Mouse (Mus musculus): Measurements from ENCODE around the gene Hdgfl3. TPM values are rescaled to one million over a fixed set of nuclear protein-coding genes. Genes with fewer than 3 reads are reported as not detected.
A peak's percentile ranks its signal among the peaks of the same experiment; 100 is the strongest.

The Hdgfl3 gene
- polyA plus RNA-seq (2012; ENCODE audit: insufficient read depth, insufficient read length, missing spikeins) = 2.6 and 3.1 TPM in 2 replicates

- Histone ChIP-seq H3K4me1 (ENCODE audit: control insufficient read depth, insufficient read depth, insufficient read length, low read length) (no peaks in the 10 kb centered on the region), H3K27ac (replicated peaks; ENCODE audit: low read depth, low read length) (peak within 1 kb of the TSS; percentile 33), H3K4me3 (ENCODE audit: insufficient read depth, low read depth, low read length) (peak within 1 kb of the TSS; percentile 85)
Observed at GRCm38 (mm10) chr7:81934267-81934745, at the start of gene Hdgfl3. TSS of gene Hdgfl3 (minus strand) at chr7:81934473.

GRCm38 (mm10) chr7:81983651-81984050 is 49.4 kb upstream of the Hdgfl3 start:
- Histone ChIP-seq H3K4me3 (ENCODE audit: insufficient read depth, low read depth, low read length) (no peak overlapping the region), H3K27ac (replicated peaks; ENCODE audit: low read depth, low read length) (no peak overlapping the region), H3K4me1 (ENCODE audit: control insufficient read depth, insufficient read depth, insufficient read length, low read length) (no peaks in the 10 kb centered on the region)

GRCm38 (mm10) chr7:81978304-81978703 is 44.0 kb upstream of the Hdgfl3 start:
- no peak overlapping the region for H3K27ac ChIP-seq (replicated peaks; ENCODE audit: low read depth, low read length)
- no peaks in the 10 kb centered on the region for H3K4me1 ChIP-seq (ENCODE audit: control insufficient read depth, insufficient read depth, insufficient read length, low read length)
- no peak overlapping the region for H3K4me3 ChIP-seq (ENCODE audit: insufficient read depth, low read depth, low read length)

DNA sequence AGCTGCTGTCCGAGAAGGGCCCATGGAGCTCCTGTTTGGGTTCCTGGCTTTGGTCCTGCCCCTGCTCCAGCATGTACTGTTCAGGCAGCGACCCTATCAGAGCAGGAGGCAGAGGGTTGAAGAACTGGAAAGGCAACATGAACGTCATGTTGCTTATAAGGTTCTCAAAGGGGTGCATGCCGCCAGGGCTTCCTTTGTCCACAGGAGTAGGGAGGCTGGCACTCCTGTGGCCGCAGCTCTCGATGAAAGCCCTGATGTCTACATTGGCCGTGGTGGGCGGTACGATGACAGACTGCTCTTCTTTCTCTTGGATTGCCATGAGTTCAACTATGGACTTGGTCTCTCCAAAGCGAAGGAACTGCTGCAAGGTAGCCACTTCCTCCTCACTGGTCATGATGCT is 40.3 kb upstream of the Hdgfl3 start:
- Histone ChIP-seq H3K27ac (replicated peaks; ENCODE audit: low read depth, low read length) (no peak overlapping the region), H3K4me1 (ENCODE audit: control insufficient read depth, insufficient read depth, insufficient read length, low read length) (no peaks in the 10 kb centered on the region), H3K4me3 (ENCODE audit: insufficient read depth, low read depth, low read length) (no peak overlapping the region)

GRCm38 (mm10) chr7:81973939-81974338 is 39.7 kb upstream of the Hdgfl3 start:
- Histone ChIP-seq H3K27ac (replicated peaks; ENCODE audit: low read depth, low read length) (no peak overlapping the region), H3K4me1 (ENCODE audit: control insufficient read depth, insufficient read depth, insufficient read length, low read length) (no peaks in the 10 kb centered on the region), H3K4me3 (ENCODE audit: insufficient read depth, low read depth, low read length) (no peak overlapping the region)

DNA sequence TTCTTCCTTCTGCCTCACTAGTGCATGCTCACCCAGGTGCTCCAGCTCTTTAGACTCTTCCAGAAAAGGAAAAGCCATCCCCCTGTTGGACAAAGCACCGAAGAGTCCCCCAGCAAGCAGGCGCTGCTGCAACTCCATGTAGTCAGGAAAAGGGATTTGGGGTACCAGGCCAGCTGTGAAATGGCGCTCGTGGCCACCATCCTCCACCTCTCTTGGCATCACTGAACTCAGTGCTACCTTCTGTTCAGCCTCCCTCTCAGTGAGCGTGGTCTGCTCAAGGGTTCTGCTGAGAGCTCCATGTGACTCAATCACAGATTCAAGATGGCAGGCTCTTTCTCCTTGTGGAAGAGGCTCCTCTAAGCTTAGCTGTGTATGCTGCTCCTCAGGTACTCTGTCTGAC is 39.1 kb upstream of the Hdgfl3 start:
- Histone ChIP-seq H3K4me3 (ENCODE audit: insufficient read depth, low read depth, low read length) (no peak overlapping the region), H3K4me1 (ENCODE audit: control insufficient read depth, insufficient read depth, insufficient read length, low read length) (no peaks in the 10 kb centered on the region), H3K27ac (replicated peaks; ENCODE audit: low read depth, low read length) (no peak overlapping the region)

GRCm38 (mm10) chr7:81968975-81969374 is 34.7 kb upstream of the Hdgfl3 start:
- no peak overlapping the region for H3K4me3 ChIP-seq (ENCODE audit: insufficient read depth, low read depth, low read length)
- H3K4me1 ChIP-seq (ENCODE audit: control insufficient read depth, insufficient read depth, insufficient read length, low read length) = no peaks in the 10 kb centered on the region
- H3K27ac ChIP-seq (replicated peaks; ENCODE audit: low read depth, low read length) = no peak overlapping the region

GRCm38 (mm10) chr7:81968451-81968850 is 34.2 kb upstream of the Hdgfl3 start:
- Histone ChIP-seq H3K4me1 (ENCODE audit: control insufficient read depth, insufficient read depth, insufficient read length, low read length) (no peaks in the 10 kb centered on the region), H3K27ac (replicated peaks; ENCODE audit: low read depth, low read length) (no peak overlapping the region), H3K4me3 (ENCODE audit: insufficient read depth, low read depth, low read length) (no peak overlapping the region)

DNA sequence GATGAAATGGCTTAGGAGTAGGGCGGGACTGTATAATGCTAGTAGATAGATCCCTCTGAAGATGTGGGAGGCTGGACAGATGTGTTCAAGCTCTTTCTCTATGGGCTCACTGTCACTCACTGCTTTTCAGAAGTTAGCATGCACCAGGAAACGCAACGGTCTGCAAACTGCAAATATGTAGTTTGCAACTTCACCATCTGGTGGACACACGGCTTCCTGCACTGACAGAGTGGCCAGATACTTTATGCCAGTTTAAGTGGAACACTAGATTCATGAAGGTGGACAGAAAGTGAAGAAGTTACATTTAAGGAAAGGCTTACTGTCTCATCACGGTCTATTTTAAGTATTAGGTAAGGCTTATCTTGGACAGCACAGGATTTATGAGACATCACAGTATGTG is 31.9 kb upstream of the Hdgfl3 start:
- H3K27ac ChIP-seq (replicated peaks; ENCODE audit: low read depth, low read length) = no peak overlapping the region
- H3K4me1 ChIP-seq (ENCODE audit: control insufficient read depth, insufficient read depth, insufficient read length, low read length) = no peaks in the 10 kb centered on the region
- H3K4me3 ChIP-seq (ENCODE audit: insufficient read depth, low read depth, low read length) = no peak overlapping the region

- Histone ChIP-seq H3K27ac (replicated peaks; ENCODE audit: low read depth, low read length) (no peak overlapping the region), H3K4me1 (ENCODE audit: control insufficient read depth, insufficient read depth, insufficient read length, low read length) (no peaks in the 10 kb centered on the region), H3K4me3 (ENCODE audit: insufficient read depth, low read depth, low read length) (no peak overlapping the region)
Observed at GRCm38 (mm10) chr7:81959704-81960103, 25.4 kb upstream of the Hdgfl3 start.

DNA sequence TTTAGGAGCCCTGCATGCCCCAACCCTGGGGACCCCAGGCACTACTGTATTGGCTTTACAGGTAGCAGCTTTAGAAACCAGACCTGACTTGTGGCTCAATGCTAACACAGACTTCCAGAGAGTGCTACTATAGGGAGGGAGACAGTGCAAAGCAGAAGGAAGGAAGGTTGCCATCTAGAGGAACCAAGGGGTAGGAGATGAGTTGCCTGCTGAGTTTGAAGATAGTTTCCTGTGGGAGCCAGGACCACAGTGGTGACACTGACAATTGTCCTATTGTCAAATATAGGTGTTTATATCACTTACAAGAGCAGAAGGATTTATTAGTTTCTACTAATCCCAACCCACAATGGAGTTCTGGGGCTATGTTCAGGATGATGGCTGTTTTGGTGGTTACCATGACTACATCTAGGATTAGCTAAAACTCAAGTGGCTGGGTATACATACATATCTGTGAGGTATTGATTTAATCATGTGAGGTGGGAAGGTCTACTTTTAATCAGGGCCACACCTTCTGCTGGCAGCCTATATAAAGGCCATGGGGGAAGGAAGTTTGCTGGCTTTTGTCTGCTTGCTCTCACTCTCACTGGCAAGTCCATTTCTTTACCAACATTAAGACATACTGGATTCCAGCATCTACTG is 20.1 kb upstream of the Hdgfl3 start:
- H3K4me1 ChIP-seq (ENCODE audit: control insufficient read depth, insufficient read depth, insufficient read length, low read length) = no peaks in the 10 kb centered on the region
- no peak overlapping the region for H3K4me3 ChIP-seq (ENCODE audit: insufficient read depth, low read depth, low read length)
- no peak overlapping the region for H3K27ac ChIP-seq (replicated peaks; ENCODE audit: low read depth, low read length)

DNA sequence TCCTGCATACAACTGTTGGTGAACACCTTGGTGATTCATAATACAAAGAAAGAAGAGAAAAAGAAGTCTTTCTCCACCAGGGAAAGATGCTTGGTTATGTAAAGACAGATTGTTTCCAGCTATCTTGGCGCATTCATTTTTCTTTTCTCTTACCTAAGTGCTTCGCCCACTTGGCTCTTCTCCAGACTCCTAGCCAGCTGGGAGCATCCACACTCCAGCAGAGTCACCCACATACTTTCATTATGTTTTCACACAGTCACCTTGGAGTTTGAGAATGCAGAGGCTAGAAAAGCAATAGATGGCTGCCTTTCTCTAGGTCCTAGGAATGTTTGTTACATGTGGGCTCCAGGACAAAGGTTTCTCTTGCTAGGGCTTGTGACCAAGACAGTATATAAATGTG is 16.2 kb upstream of the Hdgfl3 start:
- no peak overlapping the region for H3K27ac ChIP-seq (replicated peaks; ENCODE audit: low read depth, low read length)
- no peaks in the 10 kb centered on the region for H3K4me1 ChIP-seq (ENCODE audit: control insufficient read depth, insufficient read depth, insufficient read length, low read length)
- no peak overlapping the region for H3K4me3 ChIP-seq (ENCODE audit: insufficient read depth, low read depth, low read length)

GRCm38 (mm10) chr7:81945398-81945797 is 11.1 kb upstream of the Hdgfl3 start:
- Histone ChIP-seq H3K4me1 (ENCODE audit: control insufficient read depth, insufficient read depth, insufficient read length, low read length) (no peaks in the 10 kb centered on the region), H3K4me3 (ENCODE audit: insufficient read depth, low read depth, low read length) (no peak overlapping the region), H3K27ac (replicated peaks; ENCODE audit: low read depth, low read length) (no peak overlapping the region)

DNA sequence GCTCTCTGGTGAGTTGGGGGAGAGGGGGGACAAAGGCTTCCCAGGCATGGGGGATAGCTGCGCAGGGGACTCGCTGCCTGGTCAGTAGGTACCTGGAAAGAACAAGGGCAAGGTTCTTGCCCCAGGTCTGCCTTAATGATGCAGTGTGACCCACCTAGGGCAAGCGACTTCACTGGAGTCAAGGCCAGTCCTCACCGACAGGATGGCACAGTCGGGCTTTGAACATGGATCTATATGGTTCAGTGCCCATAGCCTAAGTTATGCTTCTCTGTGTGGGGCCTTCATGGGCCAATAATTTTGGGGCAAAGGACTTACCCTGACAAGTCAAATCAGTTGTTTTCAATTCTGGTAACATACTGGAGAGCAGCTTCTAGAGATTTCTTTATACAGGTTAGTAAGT is 533 bp upstream of the Hdgfl3 start:
- Histone ChIP-seq H3K4me1 (ENCODE audit: control insufficient read depth, insufficient read depth, insufficient read length, low read length) (no peaks in the 10 kb centered on the region), H3K4me3 (ENCODE audit: insufficient read depth, low read depth, low read length) (peak overlapping the region; percentile 49; the same call in 1 of the 2 replicates), H3K27ac (replicated peaks; ENCODE audit: low read depth, low read length) (no peak overlapping the region)

GRCm38 (mm10) chr7:81933601-81934266 is 539 bp downstream of the Hdgfl3 start:
- Histone ChIP-seq H3K4me3 (ENCODE audit: insufficient read depth, low read depth, low read length) (peak overlapping the region; percentile 85), H3K27ac (replicated peaks; ENCODE audit: low read depth, low read length) (peak overlapping the region; percentile 33), H3K4me1 (ENCODE audit: control insufficient read depth, insufficient read depth, insufficient read length, low read length) (no peaks in the 10 kb centered on the region)

DNA sequence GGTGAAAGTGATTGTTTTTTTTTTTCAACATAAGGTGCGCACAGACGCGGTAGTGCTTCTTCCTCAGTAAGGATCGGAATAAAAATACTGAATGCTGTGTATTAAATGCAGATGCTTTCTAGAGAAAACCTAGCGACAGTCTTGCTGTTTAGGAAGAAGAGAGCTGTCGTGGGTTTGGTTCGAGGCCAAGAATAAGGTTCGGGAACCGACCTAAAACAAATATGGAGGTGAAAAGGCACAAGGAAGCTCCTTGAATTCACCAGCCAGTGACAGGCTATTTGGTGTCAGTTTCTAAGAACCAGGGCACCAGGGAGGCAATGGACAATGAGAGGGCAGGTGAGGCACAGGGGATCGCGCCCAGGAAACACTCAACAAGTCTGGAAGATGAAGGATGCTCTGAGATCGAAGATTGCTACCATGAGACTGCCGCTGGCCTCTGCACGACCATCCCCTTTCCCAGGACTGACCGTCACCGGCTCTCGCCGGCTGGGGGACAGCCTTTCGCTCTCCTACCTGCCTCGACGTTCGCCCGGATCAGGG is 1.1 kb downstream of the Hdgfl3 start:
- Histone ChIP-seq H3K27ac (replicated peaks; ENCODE audit: low read depth, low read length) (no peak overlapping the region; the same call in 1 of the 2 replicates), H3K4me3 (ENCODE audit: insufficient read depth, low read depth, low read length) (peak overlapping the region; percentile 85), H3K4me1 (ENCODE audit: control insufficient read depth, insufficient read depth, insufficient read length, low read length) (no peaks in the 10 kb centered on the region)

All from brown adipose tissue, adult 24 weeks (tissue).